Mouse (Mus musculus) kidney, adult 18-20 months (tissue): ENCODE results near the gene Prkch.

Source experiments
- DNase-seq: peaks from one replicate; pipeline ENCODE4 v3.0.0; 2021

Prkch gene

GRCm38 (mm10) chr12:73719816-73720215 lies 135.2 kb downstream of the Prkch start:
- DNase-seq: no peak

- no peak for DNase-seq
These were observed 135.9 kb downstream of the Prkch start for GRCm38 (mm10) chr12:73720466-73720865.

GRCm38 (mm10) chr12:73722060-73722459 lies 137.5 kb downstream of the Prkch start:
- no peak for DNase-seq

GRCm38 (mm10) chr12:73723067-73723466 lies 138.5 kb downstream of the Prkch start:
- DNase-seq: no peak

- no peak for DNase-seq
These were observed 139.3 kb downstream of the Prkch start for GRCm38 (mm10) chr12:73723887-73724286.

- DNase-seq: no peak
These were observed 141.4 kb downstream of the Prkch start for GRCm38 (mm10) chr12:73725825-73726604.

- DNase-seq: no peak
These were observed 142.4 kb downstream of the Prkch start for GRCm38 (mm10) chr12:73727046-73727445.

GRCm38 (mm10) chr12:73730603-73731002 lies 146.0 kb downstream of the Prkch start:
- DNase-seq: no peak

GRCm38 (mm10) chr12:73731093-73731492 lies 146.5 kb downstream of the Prkch start:
- DNase-seq: no peak

GRCm38 (mm10) chr12:73731848-73732540 lies 147.4 kb downstream of the Prkch start:
- no peak for DNase-seq

- no peak for DNase-seq
These were observed 148.3 kb downstream of the Prkch start for GRCm38 (mm10) chr12:73732862-73733261.

- no peak for DNase-seq
These were observed 152.3 kb downstream of the Prkch start for GRCm38 (mm10) chr12:73736931-73737330.

- DNase-seq: no peak
These were observed 155.1 kb downstream of the Prkch start for GRCm38 (mm10) chr12:73739611-73740219.

- DNase-seq: no peak
These were observed 158.0 kb downstream of the Prkch start for GRCm38 (mm10) chr12:73742577-73742976.

- no peak for DNase-seq
These were observed 158.5 kb downstream of the Prkch start for GRCm38 (mm10) chr12:73743087-73743486.

GRCm38 (mm10) chr12:73746072-73746471 lies 161.5 kb downstream of the Prkch start:
- no peak for DNase-seq

GRCm38 (mm10) chr12:73748373-73748772 lies 163.8 kb downstream of the Prkch start:
- no peak for DNase-seq

GRCm38 (mm10) chr12:73754476-73755150 lies 170.0 kb downstream of the Prkch start:
- DNase-seq: no peak

- no peak for DNase-seq
These were observed 171.1 kb downstream of the Prkch start for GRCm38 (mm10) chr12:73755646-73756045.

GRCm38 (mm10) chr12:73756527-73756926 lies 171.9 kb downstream of the Prkch start:
- DNase-seq: no peak

GRCm38 (mm10) chr12:73762001-73762400 lies 177.4 kb downstream of the Prkch start:
- DNase-seq: no peak

- no peak for DNase-seq
These were observed 178.2 kb downstream of the Prkch start for GRCm38 (mm10) chr12:73762762-73763161.
